Mouse (Mus musculus) natural killer cell, adult 2 months (primary cell): ENCODE data around the gene Invs.
"Not testable (repeated sequence)": the region's sequence is repeated elsewhere in the genome, so short reads cannot be mapped to it uniquely, and the experiment has no call there.

Experiments used
- DNase-seq, 2 experiments: peaks; one replicate each; pipeline ENCODE4 v3.0.0; 2022; ENCODE audit warnings: low spot score in 2 of 2

Gene Invs

DNA sequence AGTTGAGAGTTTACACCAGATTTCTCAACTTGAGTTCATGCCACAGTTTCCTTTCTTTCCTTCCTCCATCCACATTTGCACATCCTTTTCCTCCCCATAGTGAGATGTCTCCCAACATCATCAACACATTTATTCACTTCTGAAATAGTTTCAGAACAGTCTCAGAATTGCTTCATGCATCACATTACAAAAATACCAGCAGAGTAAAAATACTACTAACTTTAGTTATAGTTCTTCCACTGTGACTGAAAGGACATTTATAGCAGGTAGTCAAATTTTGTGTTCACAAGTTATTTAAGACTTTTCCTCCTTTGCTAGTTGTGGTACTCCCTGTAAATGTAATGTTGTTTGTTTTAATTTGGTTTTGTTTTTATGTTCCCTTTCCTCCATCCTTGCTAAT, 47.6 kb downstream of the Invs start:
- no peak for DNase-seq

DNA sequence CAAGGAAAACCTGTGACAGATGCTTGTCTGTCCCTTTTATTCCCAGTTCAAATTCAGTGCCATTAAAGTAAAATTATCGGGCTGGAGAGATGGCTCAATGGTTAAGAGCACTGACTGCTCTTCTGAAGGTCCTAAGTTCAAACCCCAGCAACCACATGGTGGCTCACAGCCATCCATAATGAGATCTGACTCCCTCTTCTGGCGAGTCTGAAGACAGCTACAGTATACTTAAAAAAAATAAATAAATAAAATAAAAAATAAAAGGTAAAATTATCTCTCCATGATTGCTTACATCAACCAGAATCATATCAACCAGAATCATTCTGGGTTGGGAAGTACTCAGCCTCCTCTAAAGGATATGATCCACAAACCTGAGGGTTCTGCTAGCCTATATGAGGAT, 48.5 kb downstream of the Invs start:
- no peak for DNase-seq

DNA sequence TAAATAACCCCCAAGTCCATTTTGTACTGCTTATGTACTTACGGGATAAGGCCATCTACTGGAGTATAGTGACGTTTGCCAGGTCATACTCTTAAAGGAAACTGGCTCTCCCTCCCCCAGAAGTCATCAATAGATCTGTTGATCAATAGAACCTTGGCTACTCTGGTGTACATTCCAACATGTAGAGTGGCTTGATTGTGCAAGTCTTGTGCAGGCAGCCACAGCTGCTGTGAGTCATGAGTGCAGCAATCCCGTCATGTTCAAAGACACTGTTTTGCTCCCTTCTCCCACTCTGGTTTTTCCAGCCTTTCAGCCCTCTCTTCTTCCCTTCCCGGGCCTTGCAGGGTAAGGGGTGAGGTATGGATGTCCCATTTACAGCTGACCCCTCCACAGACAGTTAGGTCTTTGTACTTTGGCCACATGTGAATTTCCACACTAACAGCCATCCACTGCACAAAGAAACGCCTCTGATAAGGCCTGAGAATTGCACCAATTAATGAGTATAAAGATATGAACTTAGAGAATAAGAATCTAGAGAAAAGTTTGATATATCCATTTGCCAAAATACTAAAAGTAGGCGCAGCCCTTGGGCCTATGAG, 53.0 kb downstream of the Invs start:
- no peak for DNase-seq

DNA sequence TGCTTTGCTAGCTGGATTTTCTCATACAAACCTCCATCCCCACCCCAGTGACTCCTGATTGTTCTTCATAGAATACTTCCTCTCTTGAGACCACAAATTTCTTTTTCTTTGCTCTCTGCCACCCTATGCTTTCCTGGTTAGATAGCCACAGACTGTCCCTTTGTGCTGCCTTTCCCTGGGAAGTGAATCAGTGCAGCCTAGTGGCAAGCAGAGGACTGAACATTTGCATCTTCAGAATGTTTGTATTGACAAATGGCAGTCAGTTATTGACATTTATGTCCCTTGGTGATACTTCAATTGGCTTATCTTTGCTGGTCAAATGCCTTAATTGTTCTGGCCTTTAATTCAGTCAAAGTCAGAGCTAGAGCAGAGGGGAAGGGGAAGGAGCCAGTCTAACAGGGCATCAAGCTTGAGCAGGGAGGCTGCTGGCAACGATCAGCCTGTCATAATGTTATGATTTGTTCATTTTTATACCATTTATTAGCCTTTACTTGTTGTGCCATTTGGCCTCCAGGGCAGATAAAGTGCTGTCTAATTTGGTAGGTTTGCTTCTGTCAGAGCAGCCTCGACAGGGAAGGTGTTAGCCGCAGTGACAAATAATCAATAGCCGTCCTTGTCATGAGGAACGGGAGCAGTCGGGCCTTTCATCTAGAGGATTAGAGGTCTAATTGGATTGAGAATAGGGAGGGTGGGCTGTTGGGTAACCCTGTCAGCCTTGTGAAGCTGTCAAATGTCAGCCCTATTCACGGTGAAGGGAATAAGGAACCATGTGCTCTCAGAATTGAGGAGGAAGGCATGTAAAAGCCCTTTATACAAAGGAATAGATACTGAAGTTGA, 55.6 kb downstream of the Invs start:
- DNase-seq: no peak

DNA sequence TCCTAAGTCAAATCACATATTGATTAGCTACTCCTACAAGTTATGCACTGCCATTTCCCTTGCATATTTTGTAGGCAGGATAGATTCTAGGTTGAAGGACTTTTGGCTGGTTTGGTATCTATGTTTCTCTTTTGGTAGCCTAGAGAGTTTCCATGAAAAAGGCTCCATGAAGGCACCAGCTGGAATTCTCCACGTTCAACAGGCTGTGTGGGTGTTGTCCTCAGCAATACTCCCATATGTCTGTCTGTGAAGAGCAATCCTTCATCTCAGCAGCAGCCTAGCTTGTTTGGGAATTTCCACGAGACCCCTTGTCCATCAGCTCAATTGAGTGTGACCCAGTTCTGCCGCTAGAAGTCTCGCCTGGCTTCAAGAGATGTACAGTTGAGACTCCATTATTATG, 63.1 kb downstream of the Invs start:
- DNase-seq: no peak

DNA sequence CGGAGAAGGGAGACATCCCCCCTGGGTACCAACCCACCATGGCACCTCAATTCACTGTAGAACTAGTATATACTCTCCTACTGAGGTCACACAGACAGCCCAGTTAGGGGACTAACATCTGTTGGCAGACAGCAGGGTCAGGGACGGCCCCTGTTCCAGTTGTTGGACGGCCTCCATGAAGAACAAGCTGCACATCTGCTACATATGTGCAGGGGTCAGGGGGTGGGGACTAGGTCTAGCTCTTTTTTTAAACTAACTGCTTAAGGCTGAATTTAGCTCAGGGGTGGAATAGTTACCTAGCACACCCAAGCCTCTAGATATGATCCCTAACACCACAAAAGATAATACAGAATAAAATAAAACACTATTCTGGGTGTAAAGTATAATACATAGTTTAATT, 82.8 kb downstream of the Invs start:
- DNase-seq: no peak

DNA sequence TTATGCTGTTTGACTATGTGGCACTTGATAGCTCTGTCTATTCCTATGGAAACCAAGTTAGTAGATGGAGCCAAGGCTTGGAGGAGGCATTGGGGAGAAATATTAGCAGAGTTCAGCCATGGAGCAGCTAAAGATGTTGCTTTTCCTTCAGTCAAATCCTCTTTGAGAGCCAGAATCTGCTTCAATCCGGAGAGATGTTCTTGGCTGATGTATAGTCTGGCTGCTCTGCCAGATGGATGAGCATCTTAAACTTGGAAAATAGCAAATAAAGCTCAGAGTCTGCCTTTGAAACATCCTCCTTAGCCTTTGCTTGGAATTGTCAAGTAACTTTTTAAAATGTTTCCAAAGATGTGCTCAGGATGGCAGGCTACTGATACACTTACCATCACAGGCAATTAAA, 91.5 kb downstream of the Invs start:
- no peak for DNase-seq

DNA sequence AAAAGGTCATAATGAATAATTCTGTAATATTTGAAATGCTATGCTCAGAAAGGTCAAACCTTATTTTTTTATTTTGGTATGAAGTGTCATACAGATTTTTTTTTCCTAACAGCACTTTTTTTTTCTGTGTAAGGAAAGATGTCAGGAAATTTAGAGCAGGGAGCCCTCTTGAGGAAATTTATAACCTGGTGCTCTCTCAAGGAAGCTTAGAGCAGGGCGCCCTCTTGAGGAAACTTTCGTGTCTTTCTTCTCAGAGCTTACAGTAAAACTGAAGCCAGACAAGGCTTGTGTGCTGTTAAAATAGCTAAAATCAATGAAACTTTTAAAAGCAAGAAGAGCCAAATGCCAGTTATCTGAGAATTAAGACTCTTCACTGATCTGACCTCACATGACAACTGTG, 101.4 kb downstream of the Invs start:
- DNase-seq: peak in 1 of 2 experiments; percentile 39

DNA sequence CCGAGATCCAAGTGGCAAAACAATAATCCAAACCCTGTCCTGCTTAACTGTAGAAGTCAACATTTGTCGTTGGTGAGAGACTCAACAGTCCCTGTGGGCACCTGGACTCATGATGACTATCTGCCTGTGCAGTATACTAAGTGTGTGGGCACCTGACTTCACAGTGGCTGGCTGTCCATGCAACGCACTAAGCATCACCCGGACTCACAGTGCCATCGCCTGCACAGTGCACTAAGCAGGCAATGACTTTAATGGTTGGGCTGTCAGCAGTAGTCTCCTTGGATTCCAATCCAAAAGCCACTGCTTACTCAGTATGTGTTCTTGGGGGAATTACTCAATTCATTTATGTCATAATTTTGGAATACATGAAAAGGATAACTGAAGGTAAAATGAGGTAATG, 102.9 kb downstream of the Invs start:
- DNase-seq: no peak

DNA sequence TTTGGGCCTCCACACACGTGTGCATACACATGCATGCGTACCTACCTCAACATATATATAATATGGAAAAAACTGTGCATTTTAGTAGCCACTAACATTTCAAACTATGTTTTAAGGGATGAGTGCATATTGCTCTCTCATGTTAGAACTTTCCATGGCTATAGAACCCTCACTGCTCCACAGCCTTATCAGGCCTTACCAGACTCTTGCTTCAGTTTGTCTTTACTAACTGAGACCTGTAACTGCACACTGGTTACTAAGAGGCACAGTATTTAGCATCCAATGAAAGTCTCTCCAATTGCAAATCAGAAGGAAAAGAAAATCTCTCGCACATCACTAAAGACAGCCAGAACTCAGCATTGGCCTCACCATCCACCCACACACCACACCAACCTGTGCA, 117.4 kb downstream of the Invs start:
- no peak for DNase-seq

DNA sequence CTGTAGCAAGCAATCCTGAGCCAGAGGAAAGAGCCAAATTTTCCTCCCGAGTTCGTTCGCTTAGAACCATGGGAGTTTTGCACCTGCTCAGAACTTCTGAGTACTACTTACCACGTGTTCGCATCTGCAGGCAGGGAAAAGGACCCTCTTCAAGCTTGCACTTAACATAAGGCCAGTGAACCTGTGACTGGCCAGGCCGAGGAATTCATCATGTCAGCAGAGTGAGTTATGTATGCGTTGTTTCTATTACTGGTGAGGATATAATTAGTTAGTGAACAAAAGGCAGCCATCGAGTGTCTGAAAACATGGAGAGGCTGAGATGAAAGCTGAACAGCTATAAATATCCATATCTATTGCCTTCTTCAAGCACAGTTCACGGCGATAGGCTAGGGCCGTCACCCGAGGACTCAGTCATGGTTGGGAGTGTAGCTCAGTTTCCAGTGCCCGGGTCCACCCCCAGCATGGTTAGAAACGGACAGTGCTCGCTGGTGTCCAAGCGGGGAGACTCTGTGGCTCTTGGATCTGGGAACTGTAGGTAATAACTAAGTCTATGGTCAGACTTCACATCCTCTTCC, 123.6 kb downstream of the Invs start:
- no peak for DNase-seq

DNA sequence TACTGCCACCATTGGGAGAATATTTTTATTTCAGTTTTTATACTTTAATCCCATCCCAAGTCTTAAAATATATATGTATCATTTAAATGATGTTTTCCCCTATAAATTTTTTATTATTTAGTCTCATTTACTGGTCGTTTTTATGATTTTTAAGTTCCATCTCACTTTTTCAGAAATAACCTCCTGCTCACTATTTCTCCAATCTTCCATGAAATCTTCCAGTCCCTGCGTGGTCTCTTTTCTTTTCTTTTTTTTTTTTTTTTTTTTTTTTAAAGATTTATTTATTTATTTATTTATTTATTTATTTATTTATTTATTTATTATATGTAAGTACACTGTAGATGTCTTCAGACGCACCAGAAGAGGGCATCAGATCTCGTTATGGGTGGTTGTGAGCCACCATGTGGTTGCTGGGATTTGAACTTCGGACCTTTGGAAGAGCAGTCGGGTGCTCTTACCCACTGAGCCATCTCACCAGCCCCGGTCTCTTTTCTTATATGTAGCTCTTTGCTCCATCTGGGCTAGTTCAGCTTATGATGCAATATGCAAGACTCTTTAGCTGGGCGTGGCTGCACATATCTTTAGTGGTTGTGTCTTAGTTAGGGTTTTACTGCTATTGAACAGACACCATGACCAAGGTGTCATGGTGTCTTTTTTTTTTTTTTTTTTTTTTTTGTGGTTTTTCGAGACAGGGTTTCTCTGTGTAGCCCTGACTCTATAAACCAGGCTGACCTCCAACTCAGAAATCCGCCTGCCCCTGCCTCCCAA, 126.3 kb downstream of the Invs start:
- not testable (repeated sequence) for DNase-seq

DNA sequence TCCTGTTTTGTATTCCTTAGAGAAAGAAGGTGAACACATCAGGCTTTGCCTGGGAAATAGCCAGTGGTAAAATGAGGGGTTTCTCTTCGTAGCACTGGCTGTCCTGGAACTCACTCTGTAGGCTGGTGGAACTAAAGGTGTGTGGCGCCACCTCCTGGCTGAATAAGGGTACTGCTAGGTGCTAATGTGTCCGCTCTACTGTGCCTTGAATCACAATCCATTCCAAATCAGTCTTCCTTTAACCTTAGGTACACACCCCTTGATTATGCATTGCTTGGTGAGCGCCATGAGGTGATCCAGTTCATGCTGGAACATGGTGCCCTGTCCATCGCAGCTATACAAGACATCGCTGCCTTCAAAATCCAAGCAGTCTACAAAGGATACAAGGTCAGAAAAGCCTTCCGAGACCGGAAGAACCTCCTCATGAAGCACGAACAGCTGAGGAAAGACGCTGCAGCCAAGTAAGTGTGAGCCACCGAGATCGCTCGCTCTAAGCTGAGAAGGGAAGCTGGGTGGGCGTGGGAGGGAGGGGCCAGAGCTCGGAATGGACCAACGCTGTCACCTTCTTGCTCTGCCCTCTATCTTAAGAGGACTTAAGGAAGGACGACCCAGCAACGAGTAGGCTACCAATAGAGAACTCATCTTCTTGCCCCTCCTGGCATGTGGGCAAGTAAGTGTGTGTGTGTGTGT, 127.9 kb downstream of the Invs start:
- peak; percentile 25 to 53 for DNase-seq

DNA sequence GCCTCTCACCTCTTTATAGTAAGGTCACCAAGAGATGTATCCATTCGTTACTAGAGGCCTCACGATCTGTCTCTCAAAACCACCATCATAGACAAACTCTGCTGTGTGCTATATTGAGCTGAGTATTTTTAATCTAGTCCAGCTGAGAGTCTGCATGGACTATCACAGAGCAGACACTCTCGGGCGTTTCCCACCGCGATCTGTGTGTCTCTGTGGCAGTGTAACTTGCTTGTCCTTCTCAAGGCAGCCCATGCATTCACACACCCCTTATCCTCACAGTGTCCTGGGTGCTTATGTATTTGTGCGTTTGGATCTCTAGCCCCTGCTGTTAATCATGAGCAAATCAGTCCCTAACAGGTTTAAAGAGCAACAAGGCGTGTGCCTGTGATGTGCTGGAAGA, 133.9 kb downstream of the Invs start:
- DNase-seq: no peak

DNA sequence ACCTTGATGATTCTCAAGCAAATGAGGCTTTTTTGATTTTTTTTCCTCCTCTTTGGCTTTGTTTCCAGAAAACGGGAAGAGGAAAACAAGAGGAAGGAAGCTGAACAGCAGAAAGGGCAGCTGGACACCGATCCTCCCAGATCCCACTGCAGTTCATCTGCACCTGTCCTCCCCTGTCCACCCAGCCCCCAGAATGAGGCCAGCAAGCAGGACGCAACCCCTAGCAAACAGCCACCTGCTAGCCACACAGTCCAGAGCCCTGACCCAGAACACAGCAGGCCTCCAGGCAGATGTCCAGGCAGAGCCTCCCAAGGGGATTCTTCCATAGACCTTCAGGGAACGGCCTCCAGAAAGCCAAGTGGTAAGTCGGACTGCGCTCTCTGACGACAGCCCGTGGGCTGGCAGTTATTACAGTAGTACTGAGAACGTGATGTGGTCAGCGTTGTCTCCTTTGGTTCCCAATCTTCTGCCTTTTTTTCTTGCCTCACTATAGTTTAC, 136.3 kb downstream of the Invs start:
- DNase-seq: no peak

DNA sequence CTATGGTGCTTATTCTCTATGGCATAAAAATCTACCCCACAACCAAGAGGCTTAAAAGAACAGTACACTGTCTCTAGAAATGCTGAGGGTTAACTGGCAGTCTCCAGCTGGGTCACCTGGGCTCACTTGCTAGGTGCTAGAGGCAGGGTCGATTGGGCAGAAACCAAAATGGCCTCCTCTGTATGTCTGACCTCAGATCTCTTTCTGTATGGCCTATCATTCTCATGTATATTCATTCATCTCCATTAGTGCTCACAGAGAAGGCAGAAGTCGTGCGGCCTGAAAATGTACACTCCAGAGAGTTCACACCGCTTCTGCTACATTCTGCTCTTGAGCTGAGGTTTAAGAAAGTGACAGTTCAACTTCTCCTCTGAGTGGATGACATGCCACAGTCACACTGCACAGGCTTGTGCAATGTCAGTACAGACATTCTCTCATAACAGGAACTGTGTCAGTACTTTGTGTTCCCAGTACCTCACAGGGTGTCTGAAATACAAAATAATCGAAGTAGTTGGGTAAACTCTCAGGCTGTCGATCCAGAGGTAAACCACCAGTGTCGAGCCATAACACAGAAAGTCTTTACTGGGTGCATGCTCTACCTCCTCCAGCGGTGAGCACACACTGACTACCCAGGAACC, 139.4 kb downstream of the Invs start:
- no peak for DNase-seq

DNA sequence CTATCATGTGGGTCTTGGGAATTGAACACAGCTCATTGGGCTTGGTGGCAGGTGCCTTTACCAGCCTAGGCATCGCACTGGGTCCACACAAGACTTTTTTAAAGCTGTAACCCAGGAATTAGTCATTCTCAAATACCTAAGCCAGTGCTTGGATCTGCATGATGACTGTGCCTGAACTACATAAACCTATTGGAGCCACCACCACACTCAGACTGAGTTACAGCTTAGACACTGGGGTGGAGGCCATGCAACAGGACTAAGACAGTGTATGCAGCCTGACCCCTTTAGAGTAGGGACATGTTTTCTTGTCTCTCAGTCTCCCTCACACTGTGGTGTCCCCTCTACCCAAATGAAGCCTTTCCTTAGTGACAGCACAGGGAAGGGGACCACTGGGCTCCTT, 143.1 kb downstream of the Invs start:
- DNase-seq: no peak

DNA sequence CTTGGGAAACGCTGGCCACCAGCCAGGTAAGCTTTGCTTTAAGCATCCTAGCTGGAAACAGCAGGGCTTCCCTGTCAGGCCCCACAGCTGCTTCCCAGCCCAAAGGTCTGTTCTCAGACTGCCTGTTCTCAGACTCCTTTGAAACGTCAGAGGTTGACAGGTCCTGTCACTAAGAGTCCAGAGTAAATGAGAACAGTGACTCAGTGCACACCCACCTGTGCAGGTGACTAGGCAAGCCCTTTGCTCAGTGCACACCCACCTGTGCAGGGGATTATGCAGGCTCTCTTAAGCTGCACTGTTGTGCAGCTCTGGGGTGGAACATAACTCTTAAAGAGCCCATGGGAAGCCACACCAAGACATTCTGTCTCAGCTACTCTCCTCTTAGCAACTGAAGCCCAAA, 144.2 kb downstream of the Invs start:
- no peak for DNase-seq

DNA sequence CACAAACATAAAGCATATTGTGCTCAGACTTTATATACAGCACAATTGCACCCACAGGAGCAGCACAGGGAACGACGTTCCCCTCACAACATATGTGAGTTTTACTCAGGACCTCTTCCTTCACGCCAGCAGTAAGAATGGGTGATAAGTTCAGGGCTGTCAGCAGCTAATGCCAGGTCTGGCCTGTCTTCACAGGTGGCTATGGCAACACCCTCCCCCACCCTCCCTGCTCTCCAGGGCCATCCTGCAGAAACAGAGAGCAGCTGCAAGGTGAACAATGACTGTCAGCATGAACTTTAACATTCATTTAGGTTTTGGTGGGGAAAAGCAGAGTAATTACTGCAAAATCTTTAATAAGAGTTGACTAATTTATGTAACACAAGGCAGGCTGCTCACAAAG, 147.9 kb downstream of the Invs start:
- no peak for DNase-seq

DNA sequence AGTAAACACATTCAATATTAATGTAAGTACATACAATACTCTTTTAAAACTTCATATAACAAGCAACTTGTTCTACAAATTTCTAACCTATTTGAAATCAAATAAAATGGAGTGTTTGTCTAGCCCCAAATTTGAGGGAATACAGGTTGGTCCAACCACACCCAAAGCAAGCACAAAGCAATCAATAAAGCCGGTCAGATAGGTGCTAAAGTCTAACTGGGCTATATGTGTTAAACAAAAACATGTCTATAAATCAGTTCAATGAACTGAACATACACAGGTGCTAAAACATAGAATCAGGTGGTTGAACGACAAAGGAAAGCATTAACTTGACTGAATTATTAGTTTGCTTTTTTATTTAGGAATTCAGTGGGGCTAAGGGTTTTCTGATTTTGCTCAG, 148.5 kb downstream of the Invs start:
- DNase-seq: no peak

DNA sequence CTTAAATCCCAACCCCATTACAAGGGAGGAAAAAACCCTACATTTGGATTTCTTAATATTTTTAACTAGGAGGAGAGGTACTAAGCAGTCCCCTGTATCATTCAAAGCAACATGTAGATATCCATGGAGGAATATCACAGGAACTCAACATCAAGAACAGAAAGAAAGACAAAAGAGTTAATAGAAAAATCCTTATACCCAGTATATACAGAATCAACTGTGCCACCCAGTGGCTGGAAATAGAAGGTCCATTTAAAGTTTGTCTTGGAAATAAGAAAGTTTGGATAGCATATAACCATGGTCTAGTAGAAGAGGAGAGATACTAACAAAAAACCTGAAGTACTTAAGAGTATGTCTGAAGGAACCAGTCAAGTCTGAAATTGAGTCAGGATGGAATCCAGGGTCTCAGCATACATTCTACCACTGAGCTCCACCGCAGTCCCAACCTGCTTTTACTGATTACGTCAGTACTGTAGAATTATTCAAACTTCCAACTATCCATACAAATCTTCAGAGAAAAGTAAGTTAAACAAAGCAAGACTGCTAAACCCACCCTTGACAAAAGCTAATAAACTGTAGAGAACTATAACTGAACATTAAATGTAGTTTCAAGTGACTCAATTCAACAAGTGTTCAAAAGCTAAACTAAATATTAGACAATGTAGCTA, 174.7 kb downstream of the Invs start:
- no peak for DNase-seq
